Mouse (Mus musculus): Measurements from ENCODE around the gene S100a13. TPM values are rescaled to one million over a fixed set of nuclear protein-coding genes. Genes with fewer than 3 reads are reported as not detected.

S100a13 gene
- polyA plus RNA-seq, 1 experiment from 2014 or later: 17.4 TPM

- WGBS: 64% methylated on average over 1 of the region's 1 CpGs
- Histone ChIP-seq H3K4me2 (replicated peaks) (no peak overlapping the region), H3K27me3 (0 out of 2 replicates have a peak, but pooled peaks cover 7% of the 10 kb centered on the region), H3K36me3 (no peaks in the 10 kb centered on the region), H3K27ac (no peak overlapping the region), H3K9ac (no peak overlapping the region), H3K4me1 (no peaks in the 10 kb centered on the region), H3K9me3 (no peaks in the 10 kb centered on the region), H3K4me3 (no peak overlapping the region)
- no peak for ATAC-seq (ENCODE audit: insufficient number of reproducible peaks, insufficient read depth, low FRiP score, low TSS enrichment)
These were observed 21.2 kb downstream of the S100a13 start for GRCm38 (mm10) chr3:90535446-90535845.

DNA sequence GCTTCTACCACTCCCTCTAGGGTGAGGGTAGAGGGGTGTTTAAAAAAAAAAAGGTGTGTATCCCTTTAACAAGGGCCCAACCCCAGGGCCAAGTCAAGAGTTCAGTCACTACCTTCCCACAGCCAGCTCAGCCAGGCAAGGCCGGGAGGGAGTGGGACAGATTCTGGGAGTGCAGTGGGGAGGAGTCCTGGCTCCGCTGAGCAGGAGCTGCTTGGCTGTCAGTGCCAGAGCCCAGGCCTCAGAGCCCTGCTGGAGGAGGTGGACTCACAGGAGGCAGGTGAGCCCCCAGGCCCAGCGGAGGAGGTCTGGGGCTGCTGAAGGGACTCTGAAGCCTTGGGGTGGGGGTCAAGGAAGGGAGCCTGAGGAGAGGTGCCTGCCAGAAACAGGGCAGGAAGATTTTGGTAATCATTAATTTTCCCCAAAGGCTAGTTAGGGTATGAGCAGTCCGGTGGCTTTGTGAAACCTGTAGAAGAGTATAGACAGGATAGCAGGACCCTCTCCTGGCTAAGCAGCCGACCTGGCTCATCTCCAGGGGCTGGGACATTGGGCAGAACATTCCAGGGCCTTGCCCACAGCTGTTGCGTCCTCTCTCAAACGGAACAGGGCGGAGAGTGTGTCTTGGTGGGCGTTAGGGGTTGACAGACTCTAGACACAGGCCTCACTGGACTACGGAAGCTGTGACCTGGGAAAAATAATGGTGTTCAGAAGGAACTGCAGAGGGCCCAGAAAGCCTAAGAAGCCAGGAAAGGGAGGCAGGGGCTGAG, 23.1 kb downstream of the S100a13 start, which contains the start of gene S100a16:
Gene S100a16, plus strand, starts transcription at position 114 of the 764 bp plus-strand sequence.
- Histone ChIP-seq H3K4me2 (replicated peaks) (no peak within 1 kb of the TSS), H3K36me3 (no peaks in the 10 kb centered on the region), H3K27ac (no peak within 1 kb of the TSS), H3K9ac (no peak within 1 kb of the TSS), H3K4me3 (no peak within 1 kb of the TSS), H3K27me3 (0 out of 2 replicates have a peak, but pooled peaks cover 7% of the 10 kb centered on the region), H3K4me1 (no peaks in the 10 kb centered on the region), H3K9me3 (no peaks in the 10 kb centered on the region)
- WGBS: 46% methylated on average over 10 of the region's 10 CpGs
- ATAC-seq (ENCODE audit: insufficient number of reproducible peaks, insufficient read depth, low FRiP score, low TSS enrichment): no peak

DNA sequence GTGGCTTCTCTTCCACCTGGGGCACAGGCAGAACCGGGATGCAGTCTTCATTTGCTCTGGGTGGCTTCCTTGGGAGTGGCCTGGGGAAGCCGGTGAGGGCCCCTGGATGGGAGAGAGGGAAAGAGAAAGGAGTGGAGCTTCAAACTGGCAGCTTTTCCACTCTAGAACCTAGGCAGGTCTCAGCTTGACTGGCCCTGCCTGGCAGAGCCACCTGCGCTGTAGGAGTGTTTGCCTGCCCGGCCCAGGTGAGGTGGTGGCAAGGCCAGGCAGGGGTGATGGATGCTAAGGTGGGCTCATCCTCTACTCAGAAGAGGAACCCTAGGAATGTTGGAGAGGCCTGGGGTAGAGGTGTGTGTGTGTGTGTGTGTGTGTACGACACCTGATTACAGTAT, 23.7 kb downstream of the S100a13 start:
- no peaks in the 10 kb centered on the region for H3K36me3 ChIP-seq
- H3K4me1 ChIP-seq: no peaks in the 10 kb centered on the region
- 0 out of 2 replicates have a peak, but pooled peaks cover 7% of the 10 kb centered on the region for H3K27me3 ChIP-seq
- no peak overlapping the region for H3K27ac ChIP-seq
- no peak for ATAC-seq (ENCODE audit: insufficient number of reproducible peaks, insufficient read depth, low FRiP score, low TSS enrichment)
- no peak overlapping the region for H3K4me2 ChIP-seq (replicated peaks)
- no peak overlapping the region for H3K9ac ChIP-seq
- WGBS: 73% methylated on average over 5 of the region's 5 CpGs
- H3K9me3 ChIP-seq: no peaks in the 10 kb centered on the region
- no peak overlapping the region for H3K4me3 ChIP-seq

DNA sequence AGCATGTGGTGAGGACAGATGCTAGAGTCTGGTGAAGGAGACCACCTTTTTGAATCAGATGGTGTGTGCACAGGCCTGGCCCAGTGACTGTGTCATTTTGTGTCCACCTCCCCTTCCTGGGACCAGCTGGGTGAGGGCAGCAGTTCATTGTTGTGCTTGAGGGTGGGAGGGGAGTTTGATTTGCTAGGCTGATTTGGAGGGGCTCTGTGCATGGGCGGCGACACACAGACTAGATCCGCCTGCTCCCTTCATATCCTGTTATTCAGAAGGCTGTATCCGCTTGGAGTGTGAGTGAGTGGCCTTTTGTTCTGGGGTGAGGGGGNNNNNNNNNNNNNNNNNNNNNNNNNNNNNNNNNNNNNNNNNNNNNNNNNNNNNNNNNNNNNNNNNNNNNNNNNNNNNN, 26.7 kb downstream of the S100a13 start:
- Histone ChIP-seq H3K4me2 (replicated peaks) (no peak overlapping the region), H3K9ac (no peak overlapping the region), H3K4me1 (no peaks in the 10 kb centered on the region), H3K27ac (no peak overlapping the region), H3K4me3 (no peak overlapping the region), H3K9me3 (no peaks in the 10 kb centered on the region), H3K27me3 (0 out of 2 replicates have a peak, but pooled peaks cover 7% of the 10 kb centered on the region), H3K36me3 (no peaks in the 10 kb centered on the region)
- 40% methylated on average over 4 of the region's 4 CpGs for WGBS
- no peak for ATAC-seq (ENCODE audit: insufficient number of reproducible peaks, insufficient read depth, low FRiP score, low TSS enrichment)

DNA sequence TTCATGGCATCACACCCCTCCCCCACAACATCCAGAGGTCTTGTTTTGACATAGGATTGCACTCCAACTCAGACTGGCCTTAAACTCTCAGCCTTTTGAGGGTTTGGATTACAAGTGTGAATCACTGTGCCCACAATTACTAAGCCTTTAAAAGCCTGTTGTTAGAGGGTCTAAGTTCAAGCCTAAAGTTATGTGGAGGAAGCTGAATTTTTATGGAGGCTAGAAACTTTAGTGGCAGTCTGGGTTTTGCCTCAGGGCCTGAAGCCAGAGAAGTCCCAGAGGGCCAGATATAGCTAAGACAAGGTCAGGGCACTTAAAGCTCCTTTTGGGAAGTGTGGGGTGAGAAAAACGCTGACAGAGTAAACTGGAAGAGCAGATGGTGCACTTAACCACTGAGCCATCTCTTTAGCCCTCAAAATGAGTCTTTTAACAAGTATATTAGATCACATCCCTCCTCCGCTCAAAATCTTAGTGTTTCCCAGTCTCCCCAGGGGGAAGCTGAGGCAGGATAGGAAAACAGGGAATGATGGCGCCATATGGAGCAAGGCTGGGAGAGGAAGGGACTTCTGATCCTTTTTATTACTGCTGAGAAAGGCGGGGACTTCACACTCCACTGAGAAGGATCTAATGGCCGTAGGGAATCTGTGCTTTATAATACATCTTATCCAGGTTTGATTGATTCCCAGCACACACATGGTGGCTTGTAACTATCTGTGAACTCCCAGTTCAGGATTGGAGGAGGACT, 35.6 kb downstream of the S100a13 start:
- Histone ChIP-seq H3K9me3 (no peaks in the 10 kb centered on the region), H3K36me3 (no peaks in the 10 kb centered on the region), H3K27me3 (no peaks in the 10 kb centered on the region), H3K4me1 (no peaks in the 10 kb centered on the region), H3K4me3 (no peak overlapping the region), H3K9ac (no peak overlapping the region), H3K27ac (no peak overlapping the region), H3K4me2 (replicated peaks) (no peak overlapping the region)
- 49% methylated on average over 5 of the region's 5 CpGs for WGBS
- no peak for ATAC-seq (ENCODE audit: insufficient number of reproducible peaks, insufficient read depth, low FRiP score, low TSS enrichment)

GRCm38 (mm10) chr3:90550421-90550790, 36.2 kb downstream of the S100a13 start:
- WGBS: 83% methylated on average over 2 of the region's 2 CpGs
- Histone ChIP-seq H3K27ac (no peak overlapping the region), H3K4me1 (no peaks in the 10 kb centered on the region), H3K4me2 (replicated peaks) (no peak overlapping the region), H3K9me3 (no peaks in the 10 kb centered on the region), H3K36me3 (no peaks in the 10 kb centered on the region), H3K27me3 (no peaks in the 10 kb centered on the region), H3K4me3 (no peak overlapping the region), H3K9ac (no peak overlapping the region)
- ATAC-seq (ENCODE audit: insufficient number of reproducible peaks, insufficient read depth, low FRiP score, low TSS enrichment): 0 out of 2 replicates have a peak, but pooled peaks have one; percentile 15

- Histone ChIP-seq H3K36me3 (no peaks in the 10 kb centered on the region), H3K4me1 (no peaks in the 10 kb centered on the region), H3K27me3 (no peaks in the 10 kb centered on the region), H3K9ac (no peak overlapping the region), H3K4me2 (replicated peaks) (no peak overlapping the region), H3K9me3 (no peaks in the 10 kb centered on the region), H3K4me3 (no peak overlapping the region), H3K27ac (no peak overlapping the region)
- ATAC-seq (ENCODE audit: insufficient number of reproducible peaks, insufficient read depth, low FRiP score, low TSS enrichment): no peak
- WGBS: 58% methylated on average over 2 of the region's 2 CpGs
These were observed 38.0 kb downstream of the S100a13 start for GRCm38 (mm10) chr3:90552231-90552630.

DNA sequence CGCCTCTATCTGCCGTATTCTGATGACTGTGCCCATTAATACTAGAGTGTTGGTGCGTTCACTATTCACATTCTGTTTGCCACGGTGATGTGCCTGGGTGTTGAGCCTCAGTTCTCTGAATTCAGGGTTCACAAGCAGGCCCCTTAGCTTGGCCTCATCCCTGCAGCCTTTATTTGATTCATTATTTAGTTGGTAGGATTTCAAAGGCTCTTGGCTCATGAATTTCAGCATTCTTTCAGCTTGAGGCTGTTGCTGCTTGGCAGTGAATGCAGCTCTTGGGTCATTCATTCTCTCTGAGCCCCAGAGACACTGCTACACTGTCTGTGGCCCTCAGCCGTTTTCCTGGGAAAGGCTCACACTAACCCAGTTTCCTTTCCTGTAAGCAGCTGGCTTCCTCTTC, 41.7 kb downstream of the S100a13 start:
- no peak for ATAC-seq (ENCODE audit: insufficient number of reproducible peaks, insufficient read depth, low FRiP score, low TSS enrichment)
- Histone ChIP-seq H3K9ac (no peak overlapping the region), H3K4me1 (no peaks in the 10 kb centered on the region), H3K4me2 (replicated peaks) (no peak overlapping the region), H3K9me3 (no peaks in the 10 kb centered on the region), H3K27ac (no peak overlapping the region), H3K27me3 (no peaks in the 10 kb centered on the region), H3K36me3 (no peaks in the 10 kb centered on the region), H3K4me3 (no peak overlapping the region)
- 65% methylated on average over 5 of the region's 5 CpGs for WGBS

- ATAC-seq (ENCODE audit: insufficient number of reproducible peaks, insufficient read depth, low FRiP score, low TSS enrichment): no peak
- Histone ChIP-seq H3K27me3 (no peaks in the 10 kb centered on the region), H3K9ac (no peak within 1 kb of the TSS), H3K9me3 (no peaks in the 10 kb centered on the region), H3K36me3 (no peaks in the 10 kb centered on the region), H3K27ac (no peak within 1 kb of the TSS), H3K4me1 (no peaks in the 10 kb centered on the region), H3K4me3 (no peak within 1 kb of the TSS), H3K4me2 (replicated peaks) (no peak within 1 kb of the TSS)
- WGBS: 69% methylated on average over 6 of the region's 6 CpGs
These were observed 45.9 kb downstream of the S100a13 start, which contains the start of gene S100a3 for GRCm38 (mm10) chr3:90560008-90560628. S100a3 (plus strand) TSS chr3:90560578.

Data from embryonic facial prominence, embryonic 12.5 days (tissue).